Mouse (Mus musculus) MEL (cell line): ENCODE data around the gene Trpm1.

Experiments used
- CHD1 ChIP-seq: IDR thresholded peaks from 2 replicates; pipeline ENCODE4 v1.6.1; 2012; ENCODE audit warnings: low read depth, mild to moderate bottlenecking, inconsistent platforms, low read length, improper control_type of control experiment
- CTCF ChIP-seq, 3 experiments: IDR thresholded peaks in 2 of 3; conservative IDR thresholded peaks in 1 of 3; 2 replicates each; pipeline ENCODE4 v1.5.1; 2011 to 2012; ENCODE audit warnings: low read length in 3 of 3, low read depth in 2 of 3, mild to moderate bottlenecking in 2 of 3, improper control_type of control experiment in 1 of 3, inconsistent platforms in 1 of 3, mixed read lengths in 1 of 3, moderate library complexity in 1 of 3; ENCODE audit not compliant: control insufficient read depth in 1 of 3, insufficient read depth in 1 of 3, poor library complexity in 1 of 3, severe bottlenecking in 1 of 3
- MYC ChIP-seq: IDR thresholded peaks from 2 replicates; pipeline ENCODE4 v1.6.1; 2011; ENCODE audit warnings: low read depth, mild to moderate bottlenecking, low read length, improper control_type of control experiment, moderate library complexity
- USF1 ChIP-seq: IDR thresholded peaks from 2 replicates; pipeline ENCODE4 v1.6.1; 2014; ENCODE audit warnings: low read depth, mild to moderate bottlenecking, inconsistent platforms, low read length, improper control_type of control experiment, moderate library complexity
- ZKSCAN1 ChIP-seq: IDR thresholded peaks from 2 replicates; pipeline ENCODE4 v1.6.1; 2012; ENCODE audit warnings: low read depth, mild to moderate bottlenecking, inconsistent platforms, low read length, improper control_type of control experiment, moderate library complexity

- TF ChIP-seq USF1 (no peak), ZKSCAN1 (no peak), CHD1 (no peak), CTCF (IDR thresholded peaks at IDR 0.05 in 2 of 3, conservative IDR thresholded peaks at IDR 0.05 in 1 of 3; ENCODE audit: control insufficient read depth in 1 of 3, insufficient read depth in 1 of 3, low read depth in 2 of 3, low read length in 3 of 3, poor library complexity in 1 of 3, severe bottlenecking in 1 of 3) (no peak), MYC (no peak)
These were observed 100.1 kb downstream of the Trpm1 start for GRCm38 (mm10) chr7:64253736-64254135.
